Mouse (Mus musculus) lung, embryonic 16.5 days (tissue): ENCODE measurements around the gene Mrps34. TPM values are rescaled to one million over a fixed set of nuclear protein-coding genes. Genes with fewer than 3 reads are reported as not detected.

ENCODE experiments used
- ATAC-seq: fragments of 200-750 bp; cut with Nextera tagmentation; 2 replicates; pipeline ENCODE4 v1.8.0; 2017; ENCODE audit warnings: low read depth, mild to moderate bottlenecking, moderate library complexity
- H3K27ac ChIP-seq: fragments of 300-500 bp; sonication (generic); 2 replicates; pipeline ENCODE4 v1.5.1; 2014; ENCODE audit warnings: mild to moderate bottlenecking, control low read depth, low read length
- H3K27me3 ChIP-seq: fragments of 300-500 bp; sonication (generic); 2 replicates; pipeline ENCODE4 v1.6.1; 2014; ENCODE audit warnings: low read depth, low read length, mixed read lengths; ENCODE audit not compliant: control insufficient read depth, insufficient read depth
- H3K36me3 ChIP-seq: fragments of 300-500 bp; sonication (generic); 2 replicates; pipeline ENCODE4 v1.6.1; 2014; ENCODE audit warnings: low read length; ENCODE audit not compliant: control insufficient read depth, insufficient read depth
- H3K4me1 ChIP-seq: fragments of 300-500 bp; sonication (generic); replicated peaks from 2 replicates; pipeline ENCODE4 v1.6.1; 2014; ENCODE audit warnings: low read length, mixed read lengths; ENCODE audit not compliant: control insufficient read depth, insufficient read depth
- H3K4me2 ChIP-seq: fragments of 300-500 bp; sonication (generic); 2 replicates; pipeline ENCODE4 v1.6.1; 2014; ENCODE audit warnings: low read depth, low read length, control low read depth
- H3K4me3 ChIP-seq: fragments of 300-500 bp; sonication (generic); 2 replicates; pipeline ENCODE4 v1.5.1; 2014; ENCODE audit warnings: mild to moderate bottlenecking, low read length, control low read depth
- H3K9ac ChIP-seq: fragments of 300-500 bp; sonication (generic); 2 replicates; pipeline ENCODE4 v1.6.1; 2014; ENCODE audit warnings: low read length, control low read depth
- H3K9me3 ChIP-seq: fragments of 300-500 bp; sonication (generic); 2 replicates; pipeline ENCODE4 v1.6.1; 2016; ENCODE audit warnings: low read length; ENCODE audit not compliant: control insufficient read depth
- WGBS: fragments of 180-500 bp; shearing (Covaris S2); extraction: QIAGEN DNeasy Blood & Tissue Kit; methylation state at CpG from one replicate; pipeline ENCODE4 v1.1.7; 2014; 5-methylcytosine and 5-hydroxymethylcytosine counted together
- polyA plus RNA-seq: library from polyadenylated mRNA; unstranded; fragments of >200 nt; fragmentation: Nextera tagmentation; extraction: Ambion mirVana; gene quantifications from 2 replicates; pipeline ENCODE4 v1.2.1, GENCODE M21; 2015

Mrps34 gene
- polyA plus RNA-seq, 1 experiment from 2014 or later: 89.0 TPM

- H3K4me2 ChIP-seq: no peak overlapping the region
- 85% methylated on average over 13 of the region's 13 CpGs for WGBS
- H3K9me3 ChIP-seq: no peaks in the 10 kb centered on the region
- H3K9ac ChIP-seq: no peak overlapping the region
- no peaks in the 10 kb centered on the region for H3K4me1 ChIP-seq
- peaks cover under 1% of the 10 kb centered on the region; the same call in 1 of the 2 replicates for H3K27me3 ChIP-seq
- H3K4me3 ChIP-seq: no peak overlapping the region
- H3K36me3 ChIP-seq: peaks cover 8% of the 10 kb centered on the region
- H3K27ac ChIP-seq: no peak overlapping the region
- no peak for ATAC-seq
These were observed 38.3 kb upstream of the Mrps34 start for GRCm38 (mm10) chr17:24856589-24856988.

GRCm38 (mm10) chr17:24857831-24858470, 37.0 kb upstream of the Mrps34 start:
- WGBS: 81% methylated on average over 8 of the region's 8 CpGs
- Histone ChIP-seq H3K4me3 (no peak overlapping the region), H3K27me3 (no peaks in the 10 kb centered on the region), H3K9me3 (no peaks in the 10 kb centered on the region), H3K4me1 (no peaks in the 10 kb centered on the region), H3K27ac (no peak overlapping the region), H3K4me2 (no peak overlapping the region), H3K9ac (no peak overlapping the region), H3K36me3 (peaks cover 8% of the 10 kb centered on the region)
- ATAC-seq: no peak

GRCm38 (mm10) chr17:24858967-24859366, 35.9 kb upstream of the Mrps34 start:
- no peak overlapping the region for H3K4me2 ChIP-seq
- no peak overlapping the region for H3K9ac ChIP-seq
- no peaks in the 10 kb centered on the region for H3K27me3 ChIP-seq
- no peak overlapping the region for H3K4me3 ChIP-seq
- no peak overlapping the region for H3K27ac ChIP-seq
- no peaks in the 10 kb centered on the region for H3K4me1 ChIP-seq
- H3K36me3 ChIP-seq: peaks cover 3% of the 10 kb centered on the region; the same call in 1 of the 2 replicates
- no peak for ATAC-seq
- 85% methylated on average over 6 of the region's 6 CpGs for WGBS
- H3K9me3 ChIP-seq: no peaks in the 10 kb centered on the region

GRCm38 (mm10) chr17:24860076-24860475, 34.8 kb upstream of the Mrps34 start:
- Histone ChIP-seq H3K4me3 (no peak overlapping the region), H3K36me3 (peaks cover 3% of the 10 kb centered on the region; the same call in 1 of the 2 replicates), H3K4me1 (no peaks in the 10 kb centered on the region), H3K9ac (no peak overlapping the region), H3K27me3 (no peaks in the 10 kb centered on the region), H3K4me2 (no peak overlapping the region), H3K9me3 (no peaks in the 10 kb centered on the region), H3K27ac (no peak overlapping the region)
- 88% methylated on average over 8 of the region's 8 CpGs for WGBS
- ATAC-seq: no peak

- Histone ChIP-seq H3K27me3 (no peaks in the 10 kb centered on the region), H3K4me1 (no peaks in the 10 kb centered on the region), H3K9me3 (no peaks in the 10 kb centered on the region), H3K4me3 (no peak overlapping the region), H3K27ac (no peak overlapping the region), H3K36me3 (peaks cover 3% of the 10 kb centered on the region), H3K9ac (no peak overlapping the region), H3K4me2 (no peak overlapping the region)
- ATAC-seq: no peak
- 91% methylated on average over 3 of the region's 3 CpGs for WGBS
These were observed 33.1 kb upstream of the Mrps34 start for GRCm38 (mm10) chr17:24861785-24862184.

GRCm38 (mm10) chr17:24865776-24866175, 29.1 kb upstream of the Mrps34 start, which contains the start of gene Igfals:
Gene Igfals (plus strand): TSS chr17:24865997.
- Histone ChIP-seq H3K4me2 (no peak within 1 kb of the TSS), H3K9me3 (no peaks in the 10 kb centered on the region), H3K4me3 (no peak within 1 kb of the TSS), H3K4me1 (no peaks in the 10 kb centered on the region), H3K36me3 (peaks cover 3% of the 10 kb centered on the region), H3K9ac (no peak within 1 kb of the TSS), H3K27ac (no peak within 1 kb of the TSS), H3K27me3 (no peaks in the 10 kb centered on the region)
- 82% methylated on average over 8 of the region's 8 CpGs for WGBS
- ATAC-seq: no peak

GRCm38 (mm10) chr17:24867914-24868313, 27.0 kb upstream of the Mrps34 start:
- no peaks in the 10 kb centered on the region; the same call in 1 of the 2 replicates for H3K36me3 ChIP-seq
- 89% methylated on average over 10 of the region's 10 CpGs for WGBS

GRCm38 (mm10) chr17:24873695-24874404, 21.1 kb upstream of the Mrps34 start:
- no peak overlapping the region for H3K9ac ChIP-seq
- 35% methylated on average over 4 of the region's 4 CpGs for WGBS
- H3K36me3 ChIP-seq: no peaks in the 10 kb centered on the region
- no peak for ATAC-seq
- no peaks in the 10 kb centered on the region; the same call in 1 of the 2 replicates for H3K27me3 ChIP-seq
- no peaks in the 10 kb centered on the region for H3K4me1 ChIP-seq
- H3K4me3 ChIP-seq: no peak overlapping the region
- no peaks in the 10 kb centered on the region for H3K9me3 ChIP-seq
- H3K27ac ChIP-seq: no peak overlapping the region
- H3K4me2 ChIP-seq: no peak overlapping the region

More at GRCm38 (mm10) chr17:24867914-24868313, 27.0 kb upstream of the Mrps34 start:
- H3K27me3 ChIP-seq: no peaks in the 10 kb centered on the region
- H3K4me1 ChIP-seq: no peaks in the 10 kb centered on the region
- ATAC-seq: no peak
- no peak overlapping the region for H3K4me3 ChIP-seq
- no peak overlapping the region for H3K4me2 ChIP-seq
- no peaks in the 10 kb centered on the region for H3K9me3 ChIP-seq
- H3K9ac ChIP-seq: no peak overlapping the region
- no peak overlapping the region for H3K27ac ChIP-seq

GRCm38 (mm10) chr17:24874405-24874745, 20.5 kb upstream of the Mrps34 start:
- no peak overlapping the region for H3K4me2 ChIP-seq
- no peak overlapping the region for H3K4me3 ChIP-seq
- no peak overlapping the region for H3K27ac ChIP-seq
- H3K36me3 ChIP-seq: no peaks in the 10 kb centered on the region
- no peaks in the 10 kb centered on the region for H3K4me1 ChIP-seq
- WGBS: 31% methylated on average over 1 of the region's 1 CpGs
- ATAC-seq: no peak
- no peak overlapping the region for H3K9ac ChIP-seq
- H3K27me3 ChIP-seq: no peaks in the 10 kb centered on the region; the same call in 1 of the 2 replicates
- H3K9me3 ChIP-seq: no peaks in the 10 kb centered on the region
